Mouse (Mus musculus): ENCODE data around the gene Gm11549. TPM values are rescaled to one million over a fixed set of nuclear protein-coding genes. Genes with fewer than 3 reads are reported as not detected.
A peak's percentile ranks its signal among the peaks of the same experiment; 100 is the strongest.

The Gm11549 gene
- polyA plus RNA-seq, 1 experiment from 2014 or later, result 0.17 TPM

DNA sequence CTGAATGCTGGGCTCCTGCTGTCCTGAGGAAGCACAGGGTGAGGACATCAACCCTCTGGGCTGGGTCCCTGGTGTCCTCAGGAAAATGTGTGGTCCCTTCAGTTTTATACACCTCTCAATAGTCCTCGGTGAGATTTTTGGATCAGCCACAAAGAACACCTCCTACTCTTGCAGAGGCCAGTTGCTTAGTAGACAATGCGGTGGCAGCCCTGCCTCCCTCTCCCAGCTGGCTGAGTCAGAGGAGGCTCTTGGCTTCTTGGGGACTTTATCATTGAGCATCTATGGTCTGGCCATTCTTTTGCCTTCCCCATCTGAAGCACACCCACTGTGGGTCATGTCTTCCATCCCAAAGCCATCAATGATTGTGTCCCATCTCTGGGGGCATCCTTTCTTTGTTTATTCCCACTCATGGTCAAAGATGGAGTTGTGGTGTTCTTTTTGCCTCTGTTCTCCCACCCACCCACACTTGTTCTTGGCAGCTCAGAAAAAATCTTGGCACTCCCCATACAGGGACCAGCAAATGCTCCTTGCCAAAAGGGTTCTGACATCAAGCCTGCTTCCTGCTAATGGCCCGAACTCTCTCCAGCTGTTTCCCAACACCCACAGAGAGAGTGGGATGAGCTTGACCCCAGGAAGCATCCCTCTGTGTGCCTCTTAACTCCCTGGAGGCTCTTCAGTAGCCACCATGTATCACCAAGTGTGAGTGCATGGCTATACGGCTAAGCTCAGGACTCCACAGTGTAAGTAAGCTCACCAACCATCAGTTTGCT, 16.3 kb upstream of the Gm11549 start:
- Histone ChIP-seq H3K36me3 (no peaks in the 10 kb centered on the region), H3K4me2 (replicated peaks) (no peak overlapping the region), H3K4me1 (no peaks in the 10 kb centered on the region), H3K27me3 (0 out of 2 replicates have a peak, but pooled peaks cover 6% of the 10 kb centered on the region), H3K27ac (no peak overlapping the region), H3K9me3 (replicated peaks) (no peaks in the 10 kb centered on the region), H3K9ac (no peak overlapping the region), H3K4me3 (no peak overlapping the region)
- 82% methylated on average over 4 of the region's 4 CpGs for WGBS
- ATAC-seq (ENCODE audit: low FRiP score), result no peak

DNA sequence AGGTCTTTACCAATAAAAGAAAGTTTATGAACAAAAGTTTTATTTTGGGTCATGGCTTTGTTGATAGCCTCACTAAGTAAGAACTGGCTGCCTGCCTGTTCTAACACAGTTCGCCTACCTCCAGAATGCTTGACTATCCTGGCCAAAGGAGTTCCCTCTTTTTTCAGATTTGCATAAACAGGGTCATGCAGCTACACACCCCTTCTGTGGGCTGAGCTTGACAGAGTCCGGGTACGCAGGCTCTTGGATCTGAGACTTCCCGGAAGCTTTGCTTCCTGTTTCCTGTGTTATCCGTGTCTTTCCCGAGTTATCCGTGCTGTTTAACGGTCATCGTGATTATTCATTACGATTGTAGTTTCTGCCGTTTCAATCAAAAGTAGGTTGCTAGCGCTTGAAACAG, 14.4 kb upstream of the Gm11549 start:
- no peak overlapping the region for H3K4me2 ChIP-seq (replicated peaks)
- 92% methylated on average over 12 of the region's 12 CpGs for WGBS
- H3K9me3 ChIP-seq (replicated peaks), result no peaks in the 10 kb centered on the region
- H3K36me3 ChIP-seq, result no peaks in the 10 kb centered on the region
- H3K9ac ChIP-seq, result no peak overlapping the region
- no peaks in the 10 kb centered on the region for H3K4me1 ChIP-seq
- peaks cover 16% of the 10 kb centered on the region for H3K27me3 ChIP-seq
- no peak for ATAC-seq (ENCODE audit: low FRiP score)
- no peak overlapping the region for H3K27ac ChIP-seq
- H3K4me3 ChIP-seq, result no peak overlapping the region

DNA sequence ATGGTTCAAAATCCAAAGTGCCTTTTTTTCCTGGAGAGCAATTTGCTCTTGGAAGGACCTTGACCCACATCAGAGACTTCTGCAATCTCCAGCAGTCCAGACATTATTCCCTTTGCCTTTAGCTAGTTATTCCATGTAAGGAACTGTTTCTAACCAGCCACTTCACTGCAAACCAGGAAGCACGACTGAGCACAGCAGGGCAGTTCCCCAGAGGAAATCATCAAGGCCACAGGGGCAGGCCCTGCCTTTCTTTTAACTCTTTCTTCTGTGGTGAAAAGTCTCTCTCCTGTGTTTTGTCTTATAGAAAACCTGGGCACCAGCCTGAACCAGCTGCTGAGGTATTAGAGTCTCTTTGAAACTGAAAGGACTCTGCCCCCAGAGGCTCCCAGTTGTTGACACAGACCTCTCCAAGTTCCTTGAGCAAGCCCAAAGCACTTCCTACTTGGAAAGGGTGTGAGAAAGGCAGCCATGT, 11.6 kb upstream of the Gm11549 start:
- H3K36me3 ChIP-seq, result no peaks in the 10 kb centered on the region
- peaks cover 23% of the 10 kb centered on the region for H3K27me3 ChIP-seq
- H3K4me2 ChIP-seq (replicated peaks), result no peak overlapping the region
- H3K4me1 ChIP-seq, result no peaks in the 10 kb centered on the region
- 0% methylated on average over 1 of the region's 1 CpGs for WGBS
- no peak for ATAC-seq (ENCODE audit: low FRiP score)
- no peak overlapping the region for H3K9ac ChIP-seq
- no peak overlapping the region for H3K4me3 ChIP-seq
- no peak overlapping the region for H3K27ac ChIP-seq
- no peaks in the 10 kb centered on the region for H3K9me3 ChIP-seq (replicated peaks)

DNA sequence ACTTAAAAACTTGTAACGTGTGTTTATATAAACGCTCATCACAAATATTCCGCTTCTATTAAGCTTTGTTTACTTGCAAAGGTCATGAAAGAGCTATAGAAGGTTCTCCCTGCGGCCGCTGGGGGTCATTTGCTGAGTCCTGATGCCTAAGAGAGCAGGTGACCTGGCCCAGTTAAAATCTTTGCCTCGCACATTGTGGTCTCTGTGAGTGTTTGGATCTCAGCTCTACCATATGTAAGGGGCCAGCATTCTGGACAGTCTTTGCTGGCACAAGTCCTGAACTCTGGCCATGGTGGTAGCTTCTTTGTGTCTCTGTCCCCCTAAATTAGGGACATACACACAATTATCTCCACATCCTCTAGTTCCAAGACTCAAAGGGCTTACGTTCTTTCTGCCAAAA, 11.1 kb upstream of the Gm11549 start:
- WGBS, result 47% methylated on average over 7 of the region's 7 CpGs
- no peak overlapping the region for H3K9ac ChIP-seq
- peaks cover 23% of the 10 kb centered on the region for H3K27me3 ChIP-seq
- H3K4me3 ChIP-seq, result no peak overlapping the region
- no peaks in the 10 kb centered on the region for H3K9me3 ChIP-seq (replicated peaks)
- no peak overlapping the region for H3K4me2 ChIP-seq (replicated peaks)
- no peaks in the 10 kb centered on the region for H3K4me1 ChIP-seq
- no peak for ATAC-seq (ENCODE audit: low FRiP score)
- no peak overlapping the region for H3K27ac ChIP-seq
- H3K36me3 ChIP-seq, result no peaks in the 10 kb centered on the region

GRCm38 (mm10) chr3:36531979-36532542, 10.4 kb upstream of the Gm11549 start:
- Histone ChIP-seq H3K4me2 (replicated peaks) (peak overlapping the region; percentile 40), H3K9me3 (replicated peaks) (no peaks in the 10 kb centered on the region), H3K9ac (no peak overlapping the region), H3K27me3 (peaks cover 23% of the 10 kb centered on the region), H3K27ac (no peak overlapping the region), H3K4me1 (no peaks in the 10 kb centered on the region), H3K4me3 (peak overlapping the region; percentile 16; the same call in 1 of the 2 replicates), H3K36me3 (no peaks in the 10 kb centered on the region)
- no peak for ATAC-seq (ENCODE audit: low FRiP score)
- WGBS, result 14% methylated on average over 18 of the region's 18 CpGs

GRCm38 (mm10) chr3:36531242-36531641, 9.6 kb upstream of the Gm11549 start:
- H3K4me1 ChIP-seq, result no peaks in the 10 kb centered on the region
- no peak overlapping the region for H3K27ac ChIP-seq
- H3K9ac ChIP-seq, result no peak overlapping the region
- H3K27me3 ChIP-seq, result peaks cover 23% of the 10 kb centered on the region
- no peaks in the 10 kb centered on the region for H3K36me3 ChIP-seq
- no peaks in the 10 kb centered on the region for H3K9me3 ChIP-seq (replicated peaks)
- no peak overlapping the region for H3K4me3 ChIP-seq
- no peak for ATAC-seq (ENCODE audit: low FRiP score)
- WGBS, result 41% methylated on average over 2 of the region's 2 CpGs
- H3K4me2 ChIP-seq (replicated peaks), result no peak overlapping the region

GRCm38 (mm10) chr3:36530781-36531180, 9.2 kb upstream of the Gm11549 start:
- H3K4me2 ChIP-seq (replicated peaks), result no peak overlapping the region
- no peak overlapping the region for H3K9ac ChIP-seq
- no peak overlapping the region for H3K4me3 ChIP-seq
- H3K9me3 ChIP-seq (replicated peaks), result no peaks in the 10 kb centered on the region
- H3K27me3 ChIP-seq, result peaks cover 23% of the 10 kb centered on the region
- ATAC-seq (ENCODE audit: low FRiP score), result no peak
- WGBS, result 65% methylated on average over 5 of the region's 5 CpGs
- no peak overlapping the region for H3K27ac ChIP-seq
- H3K4me1 ChIP-seq, result no peaks in the 10 kb centered on the region
- H3K36me3 ChIP-seq, result no peaks in the 10 kb centered on the region

DNA sequence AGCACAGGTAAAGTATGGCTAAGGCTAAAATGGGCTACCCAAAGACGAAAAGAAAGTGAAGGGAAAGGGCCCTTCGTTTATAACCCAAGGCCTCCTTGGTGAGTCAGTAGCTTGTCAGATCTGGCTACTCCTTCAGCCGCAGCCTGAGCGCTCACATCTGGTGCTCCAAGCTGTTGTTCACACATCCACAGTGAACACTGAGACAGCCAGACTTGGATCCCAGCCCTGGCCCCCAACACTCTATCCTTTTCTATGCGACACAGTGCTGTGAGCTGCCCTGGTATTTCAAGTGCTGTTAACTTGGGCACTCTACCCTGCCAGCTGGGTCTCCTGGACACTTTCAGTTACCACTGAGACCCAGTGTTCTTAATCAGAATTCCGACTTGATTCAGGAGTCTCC, 8.7 kb upstream of the Gm11549 start:
- Histone ChIP-seq H3K9ac (no peak overlapping the region), H3K27ac (no peak overlapping the region), H3K4me1 (no peaks in the 10 kb centered on the region), H3K9me3 (replicated peaks) (no peaks in the 10 kb centered on the region), H3K36me3 (no peaks in the 10 kb centered on the region), H3K4me3 (no peak overlapping the region), H3K4me2 (replicated peaks) (no peak overlapping the region), H3K27me3 (peaks cover 23% of the 10 kb centered on the region)
- ATAC-seq (ENCODE audit: low FRiP score), result no peak
- WGBS, result 86% methylated on average over 6 of the region's 6 CpGs

- Histone ChIP-seq H3K9ac (no peak overlapping the region), H3K4me1 (peaks cover 9% of the 10 kb centered on the region; the same call in 1 of the 2 replicates), H3K9me3 (replicated peaks) (no peaks in the 10 kb centered on the region), H3K36me3 (no peaks in the 10 kb centered on the region), H3K27me3 (peaks cover 37% of the 10 kb centered on the region), H3K4me2 (replicated peaks) (no peak overlapping the region), H3K27ac (no peak overlapping the region), H3K4me3 (no peak overlapping the region)
- 82% methylated on average over 3 of the region's 3 CpGs for WGBS
- no peak for ATAC-seq (ENCODE audit: low FRiP score)
These were observed 2.9 kb upstream of the Gm11549 start for GRCm38 (mm10) chr3:36524466-36524865.

DNA sequence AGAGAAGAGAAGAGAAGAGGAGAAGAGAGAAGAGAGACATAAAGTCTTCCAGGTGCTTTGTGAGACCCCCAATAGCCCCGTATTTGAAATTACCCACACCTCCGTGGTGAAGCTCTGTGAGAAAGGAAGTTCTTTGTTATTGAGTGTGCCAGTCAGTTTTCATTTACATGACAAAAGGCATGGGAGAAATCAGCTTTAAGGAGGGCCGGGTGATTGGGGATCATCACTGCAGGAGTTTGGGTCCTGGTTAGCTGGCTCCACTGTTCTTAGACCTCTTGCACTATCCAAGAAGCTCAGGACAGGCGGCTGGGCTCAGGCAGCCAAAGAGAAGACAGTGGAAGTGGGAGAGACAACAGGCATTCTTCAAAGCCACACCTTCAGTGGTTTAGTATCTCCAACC, 524 bp upstream of the Gm11549 start:
- Histone ChIP-seq H3K27ac (no peak overlapping the region), H3K4me1 (peaks cover 9% of the 10 kb centered on the region; the same call in 1 of the 2 replicates), H3K9me3 (replicated peaks) (no peaks in the 10 kb centered on the region), H3K9ac (no peak overlapping the region), H3K4me3 (no peak overlapping the region), H3K27me3 (peaks cover 37% of the 10 kb centered on the region), H3K4me2 (replicated peaks) (peak overlapping the region; percentile 97), H3K36me3 (no peaks in the 10 kb centered on the region)
- WGBS, result 6% methylated on average over 4 of the region's 4 CpGs
- no peak for ATAC-seq (ENCODE audit: low FRiP score)

GRCm38 (mm10) chr3:36516196-36516595, 5.4 kb downstream of the Gm11549 start:
- H3K4me3 ChIP-seq, result no peak overlapping the region
- WGBS, result 91% methylated on average over 9 of the region's 9 CpGs
- H3K36me3 ChIP-seq, result no peaks in the 10 kb centered on the region
- peaks cover 3% of the 10 kb centered on the region; the same call in 1 of the 2 replicates for H3K4me1 ChIP-seq
- no peak for ATAC-seq (ENCODE audit: low FRiP score)
- H3K9me3 ChIP-seq (replicated peaks), result no peaks in the 10 kb centered on the region
- H3K9ac ChIP-seq, result no peak overlapping the region
- no peak overlapping the region for H3K27ac ChIP-seq
- no peak overlapping the region for H3K4me2 ChIP-seq (replicated peaks)
- peaks cover 17% of the 10 kb centered on the region for H3K27me3 ChIP-seq

DNA sequence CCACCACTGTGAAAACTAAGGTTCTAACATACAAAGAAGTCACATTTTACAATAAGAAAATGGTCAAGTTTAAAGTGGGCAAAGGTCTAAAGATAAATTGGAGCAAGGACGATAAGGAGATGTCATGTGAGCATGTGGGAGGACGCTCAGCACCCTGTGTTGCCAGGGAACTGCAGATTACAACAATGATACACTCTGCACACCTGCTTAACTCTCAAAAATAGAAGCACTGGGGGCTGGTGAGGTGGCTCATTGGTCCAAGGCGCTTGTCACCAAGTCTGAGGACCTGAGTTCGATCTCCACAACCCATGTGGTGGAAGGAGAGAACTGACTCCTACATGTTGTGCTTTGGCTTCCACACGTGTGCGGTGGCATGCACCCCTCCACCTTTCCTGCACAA, 10.1 kb downstream of the Gm11549 start:
- Histone ChIP-seq H3K9ac (no peak overlapping the region), H3K4me3 (no peak overlapping the region), H3K9me3 (replicated peaks) (no peaks in the 10 kb centered on the region), H3K27ac (no peak overlapping the region), H3K4me2 (replicated peaks) (no peak overlapping the region), H3K27me3 (no peaks in the 10 kb centered on the region), H3K36me3 (no peaks in the 10 kb centered on the region), H3K4me1 (no peaks in the 10 kb centered on the region)
- no peak for ATAC-seq (ENCODE audit: low FRiP score)
- 94% methylated on average over 6 of the region's 6 CpGs for WGBS

Measured in hindbrain, embryonic 12.5 days (tissue).